Comparison of ENCODE assay signal across 14 mouse cellular contexts in genomic region chr16:87348133-87348532, GRCm38 (mm10). TPM values are rescaled to one million over a fixed set of nuclear protein-coding genes. Genes with fewer than 3 reads are reported as not detected.
A peak's percentile ranks its signal among the peaks of the same experiment; 100 is the strongest.
DNase-seq lines count a peak whose midpoint lies in the region; ATAC-seq lines count a peak whose summit lies in the region.
"Had no signal": no experiment of that assay in that cellular context is flagged by ENCODE, and none has a peak within 500 bp of the region (broad histone marks: within the 10 kb centered on the region; RNA-seq: fewer than 3 reads in every experiment).

No protein-coding gene starts in this region.

- no peak overlapping the region for H3K4me2 ChIP-seq in intestine, embryonic 15.5 days (replicated peaks)
- H3K4me2 ChIP-seq: forebrain, embryonic 13.5 days had no signal

- H3K27ac ChIP-seq in intestine, embryonic 15.5 days = no peak overlapping the region
- H3K27ac ChIP-seq: forebrain, embryonic 13.5 days; hindbrain, postnatal 0 days; limb, embryonic 10.5 days had no signal

- H3K9me3 ChIP-seq in intestine, embryonic 15.5 days = no peaks in the 10 kb centered on the region
- H3K9me3 ChIP-seq: forebrain, embryonic 13.5 days; limb, embryonic 10.5 days had no signal

- no peaks in the 10 kb centered on the region for H3K4me1 ChIP-seq in intestine, embryonic 15.5 days (replicated peaks)
- H3K4me1 ChIP-seq: forebrain, embryonic 13.5 days; limb, embryonic 10.5 days had no signal

- H3K4me3 ChIP-seq in intestine, embryonic 15.5 days (replicated peaks) = no peak overlapping the region
- H3K4me3 ChIP-seq: forebrain, embryonic 13.5 days; limb, embryonic 10.5 days had no signal

- H3K27me3 ChIP-seq in intestine, embryonic 15.5 days (replicated peaks) = no peaks in the 10 kb centered on the region

- DNase-seq in urinary bladder, adult 18-20 months (ENCODE audit: low spot score in 2 of 2) = peak; percentile 23 to 60
- DNase-seq in urinary bladder, postnatal 10 days (ENCODE audit: low spot score) = no peak
- peak; percentile 15 for DNase-seq in heart, adult 8-10 months (ENCODE audit: low spot score)
- DNase-seq in cerebellum, adult 11-12 months = no peak
- no peak for DNase-seq in cerebellum, postnatal 14 days
- no peak for DNase-seq in retina, postnatal 1 day
- DNase-seq: adrenal gland, postnatal 25 days; cerebellum, adult 11 months; gastrocnemius, postnatal 36 days; thymus, adult 2 months had no signal

- 89% methylated on average over 2 of the region's 2 CpGs for WGBS in intestine, embryonic 15.5 days

- ATAC-seq in intestine, embryonic 15.5 days = peak; percentile 94
- ATAC-seq: forebrain, embryonic 13.5 days; hindbrain, postnatal 0 days had no signal

- no peaks in the 10 kb centered on the region for H3K36me3 ChIP-seq in intestine, embryonic 15.5 days
- H3K36me3 ChIP-seq: limb, embryonic 10.5 days had no signal

- H3K9ac ChIP-seq in intestine, embryonic 15.5 days = no peak overlapping the region
- H3K9ac ChIP-seq: forebrain, embryonic 13.5 days had no signal

RNA-seq across cellular contexts. Expression of gene N6amt1, which starts 5.9 kb away (rescaled TPM):
- total RNA-seq in heart, adult 8-10 months (2022) = 10 to 100 TPM; 20.0 to 21.2 (median 20.4) TPM
- 20.0 and 22.5 TPM in 2 replicates for polyA plus RNA-seq in intestine, embryonic 15.5 days (2015; fragmentation: Nextera tagmentation; extraction: Ambion mirVana)

Comparison
In these comparisons a context has a peak if more than half of its experiments do, and no peak if none do; other contexts are left out.
1. DNase-seq: peak in urinary bladder, adult 18-20 months (2 of 2) and heart, adult 8-10 months (single experiment); none in urinary bladder, postnatal 10 days (single experiment), cerebellum, adult 11-12 months (single experiment), cerebellum, postnatal 14 days (0 of 2) and retina, postnatal 1 day (single experiment).